Mouse (Mus musculus) adipocyte (in vitro differentiated cells): Measurements from ENCODE around the gene Pkig.

Experiments
- DNase-seq: peaks from one replicate; pipeline ENCODE4 v3.0.0-alpha.2; 2016; ENCODE audit warnings: low spot score

Gene Pkig

GRCm38 (mm10) chr2:163758146-163758545 lies 100.0 kb downstream of the Pkig start:
- no peak for DNase-seq

DNA sequence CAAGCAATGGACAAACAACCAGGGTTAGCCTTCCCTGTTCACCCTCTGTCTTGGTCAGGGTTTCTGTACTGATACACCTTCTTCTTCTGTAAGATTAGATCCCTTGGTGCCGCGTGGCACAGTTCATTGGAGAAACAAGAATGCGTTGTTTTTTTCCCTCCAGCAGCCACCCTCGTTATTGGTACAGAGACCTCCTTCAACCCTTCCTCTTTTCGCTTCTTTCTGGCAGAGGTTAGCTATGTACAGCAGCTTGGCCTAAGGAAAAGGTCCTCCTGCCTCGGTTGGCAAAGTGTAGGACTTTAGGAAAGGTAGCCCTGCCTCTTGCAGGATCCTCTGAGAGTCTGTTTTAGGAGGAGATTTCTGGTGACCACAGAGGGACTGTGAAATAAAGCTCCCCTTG lies 102.4 kb downstream of the Pkig start:
- no peak for DNase-seq

GRCm38 (mm10) chr2:163761402-163761801 lies 103.2 kb downstream of the Pkig start:
- no peak for DNase-seq

- DNase-seq, result no peak
These were observed 108.1 kb downstream of the Pkig start for GRCm38 (mm10) chr2:163766261-163766660.

GRCm38 (mm10) chr2:163766890-163767289 lies 108.7 kb downstream of the Pkig start:
- peak; percentile 52 for DNase-seq

- DNase-seq, result no peak
These were observed 112.5 kb downstream of the Pkig start for GRCm38 (mm10) chr2:163770731-163771130.
